Mouse (Mus musculus): ENCODE measurements at regions not wholly inside any gene's neighbourhood (a gene's known extent, or its start where the extent isn't known, plus 50 kb on each side); places are given as distances from the start of the nearest gene placed in this dataset.

DNA sequence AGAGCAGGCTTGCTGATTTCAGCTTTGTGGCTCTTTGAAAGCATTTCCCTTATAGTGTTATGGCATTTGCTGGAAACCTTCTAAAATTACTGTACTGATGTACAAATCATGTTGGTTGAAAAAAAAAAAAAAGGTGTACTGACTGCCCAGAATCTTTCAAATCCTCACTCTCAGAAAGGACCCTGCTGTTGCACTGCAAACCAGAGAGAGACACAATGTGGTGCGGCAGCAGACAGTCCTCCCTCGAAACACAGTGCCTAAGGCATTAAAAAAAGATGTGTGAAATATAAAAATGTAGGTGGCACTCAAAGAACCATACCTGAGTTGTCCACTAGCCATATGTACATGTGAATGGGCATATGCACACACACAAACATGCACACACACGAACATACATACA is 128.3 kb downstream of the Actr3 start:
- in situ Hi-C loops (cut with MboI, MseI), result no loop called here

DNA sequence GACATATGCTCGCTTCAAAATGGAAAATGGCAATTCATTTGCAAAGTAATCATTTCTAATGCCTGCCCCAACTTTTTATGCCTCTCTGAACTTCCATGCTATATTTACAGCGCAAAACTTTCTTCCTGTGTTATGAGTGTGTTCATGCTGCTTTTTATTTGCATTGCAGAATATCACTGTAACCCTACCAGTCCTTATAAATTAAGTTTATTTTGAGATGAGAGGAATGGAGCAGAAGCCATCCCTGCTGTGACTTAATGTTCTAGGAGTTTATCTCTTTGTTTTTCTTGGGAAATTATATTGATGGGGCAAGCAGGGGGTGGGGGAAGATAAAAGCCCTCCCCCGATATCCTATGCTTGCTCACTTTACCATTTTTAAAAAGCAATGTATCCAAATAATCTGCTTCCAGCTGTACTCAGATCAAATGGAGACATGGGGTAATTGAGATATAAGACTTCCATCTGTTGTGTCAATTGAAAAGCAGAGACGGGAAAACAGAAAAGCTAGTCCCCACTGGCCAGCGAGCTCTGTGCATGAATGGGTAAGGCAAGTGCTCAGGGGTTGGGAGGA is 136.9 kb downstream of the Actr3 start:
- in situ Hi-C loops (cut with MboI, MseI), result no loop called here

DNA sequence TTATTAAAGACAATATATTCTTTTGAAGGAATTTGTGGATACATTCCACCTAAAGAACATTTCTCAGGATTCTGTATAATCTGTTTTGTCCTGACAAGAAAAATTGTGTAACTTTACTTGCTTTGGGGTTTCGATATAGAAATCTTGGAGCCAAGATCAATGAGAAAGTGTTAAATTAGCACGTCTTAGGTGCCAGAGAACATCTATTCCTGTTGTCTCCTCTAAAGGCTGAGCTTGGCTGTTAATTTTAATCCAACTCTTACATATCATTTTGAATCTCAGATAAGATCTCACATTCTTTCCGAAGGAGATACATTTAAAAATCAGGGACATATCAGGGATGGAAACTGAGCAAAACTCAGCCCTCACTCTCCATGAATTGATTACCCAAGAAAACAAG is 139.9 kb downstream of the Actr3 start:
- in situ Hi-C loops (cut with MboI, MseI), result no loop called here

DNA sequence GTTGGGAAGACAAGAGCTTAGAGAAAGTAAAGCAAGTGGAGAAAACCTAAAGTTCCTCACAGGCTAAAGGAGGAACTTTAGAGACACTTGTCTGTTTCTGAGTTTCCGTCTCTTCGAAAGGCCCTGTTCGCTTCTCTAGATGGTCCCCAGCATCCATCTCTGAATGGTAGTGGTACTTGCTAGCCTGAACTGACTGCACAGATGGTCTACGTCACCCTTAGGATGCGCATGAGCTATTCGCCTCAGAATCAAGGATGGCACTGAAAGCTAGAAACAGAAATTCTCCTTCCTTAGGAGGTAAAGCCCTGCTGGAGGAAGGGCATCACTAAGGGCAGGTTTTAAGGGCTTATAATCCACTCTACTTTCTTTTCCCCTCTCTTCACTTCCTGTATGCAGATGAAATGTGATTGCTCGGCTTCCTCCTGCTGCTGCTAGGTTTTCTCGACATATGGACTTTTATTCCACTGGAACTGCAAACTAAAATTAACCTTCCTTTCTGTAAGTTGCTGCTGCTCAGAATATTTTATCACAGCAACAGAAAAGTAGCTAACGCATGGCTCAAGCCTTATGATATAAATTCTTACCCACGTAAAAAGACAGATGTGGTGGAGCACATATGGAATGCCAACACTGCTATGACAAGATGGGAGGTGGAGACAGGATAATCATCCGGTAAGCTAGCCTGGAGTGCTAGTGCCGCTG is 145.1 kb downstream of the Actr3 start:
- in situ Hi-C loops (cut with MboI, MseI), result no loop called here

DNA sequence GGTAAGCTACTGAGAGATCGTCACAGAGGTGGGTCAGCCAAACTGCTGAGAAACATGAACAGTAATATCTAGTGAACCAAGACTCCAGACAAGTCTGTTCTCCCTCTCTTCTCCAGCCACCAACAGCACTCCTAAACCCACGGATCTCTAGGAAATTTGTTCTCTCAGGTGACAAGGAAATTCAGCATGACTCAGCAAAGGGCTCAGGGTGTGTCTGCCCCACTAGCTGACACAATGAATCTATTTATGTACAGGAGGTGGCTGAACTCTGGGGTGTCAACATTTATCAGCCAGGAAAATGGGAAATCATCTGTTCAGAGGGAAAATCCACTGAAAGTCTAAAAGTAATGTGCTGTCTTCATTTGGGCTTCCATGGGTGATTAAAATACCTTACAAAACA is 149.2 kb downstream of the Actr3 start:
- in situ Hi-C loops (cut with MboI, MseI), result no loop called here

DNA sequence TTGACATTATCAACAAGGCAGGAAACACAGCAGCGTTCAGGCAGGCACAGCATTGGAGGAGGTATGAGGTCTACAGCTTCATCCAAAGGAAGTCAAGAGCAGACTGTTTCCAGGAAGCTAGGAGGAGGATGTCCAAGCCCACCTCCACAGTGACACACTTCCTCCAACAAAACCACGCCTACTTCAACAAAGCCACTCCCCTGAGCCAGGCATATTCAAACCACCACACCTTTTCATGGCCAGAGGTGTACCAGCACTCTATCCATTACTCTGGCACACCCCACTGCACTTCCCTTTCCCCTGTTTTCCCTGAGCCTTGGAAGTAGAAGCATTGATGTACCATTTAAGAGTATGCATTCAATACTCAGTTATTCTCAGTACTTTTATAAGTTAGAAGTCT is 150.8 kb downstream of the Actr3 start:
- in situ Hi-C loops (cut with MboI, MseI), result no loop called here

DNA sequence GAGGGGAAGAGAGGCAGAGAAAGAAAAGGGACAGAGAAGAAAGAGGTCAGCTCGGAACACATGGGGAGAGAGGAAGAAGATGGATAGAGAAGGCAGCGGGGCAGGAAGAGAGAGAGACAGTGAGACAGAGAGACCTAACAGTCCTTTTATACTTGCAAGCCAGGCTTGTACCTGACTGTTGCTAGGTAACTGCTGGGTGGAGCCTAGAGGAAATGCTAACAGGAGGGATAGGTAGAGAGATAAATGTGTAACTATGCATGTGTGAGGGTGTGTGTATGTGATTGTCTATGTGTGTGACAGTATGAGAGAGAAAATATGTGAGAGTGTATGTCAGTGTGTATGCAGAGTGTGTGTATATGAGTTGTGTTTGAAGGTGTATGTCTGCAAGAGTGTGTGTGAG is 161.8 kb downstream of the Actr3 start:
- in situ Hi-C loops (cut with MboI, MseI), result no loop called here

DNA sequence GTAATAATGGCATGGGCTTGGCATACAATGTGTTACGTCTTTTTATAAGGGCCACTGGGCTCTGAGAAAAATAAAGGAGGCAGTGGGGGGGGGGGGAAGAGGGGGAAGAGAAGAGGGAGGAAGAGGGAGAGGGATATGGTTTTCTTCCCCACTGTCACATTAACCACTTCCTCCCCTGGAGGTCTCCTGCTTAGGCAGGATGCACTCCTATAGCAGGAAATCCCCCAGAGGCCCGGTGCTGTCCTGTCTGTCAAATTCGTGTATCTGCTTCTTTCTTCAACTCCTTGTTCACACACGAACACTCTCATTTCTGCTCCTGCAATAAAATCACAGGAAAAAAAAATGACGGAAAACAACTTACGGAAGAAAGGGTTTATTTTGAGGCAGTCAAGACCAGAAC is 171.8 kb downstream of the Actr3 start:
- in situ Hi-C loops (cut with MboI, MseI), result no loop called here

DNA sequence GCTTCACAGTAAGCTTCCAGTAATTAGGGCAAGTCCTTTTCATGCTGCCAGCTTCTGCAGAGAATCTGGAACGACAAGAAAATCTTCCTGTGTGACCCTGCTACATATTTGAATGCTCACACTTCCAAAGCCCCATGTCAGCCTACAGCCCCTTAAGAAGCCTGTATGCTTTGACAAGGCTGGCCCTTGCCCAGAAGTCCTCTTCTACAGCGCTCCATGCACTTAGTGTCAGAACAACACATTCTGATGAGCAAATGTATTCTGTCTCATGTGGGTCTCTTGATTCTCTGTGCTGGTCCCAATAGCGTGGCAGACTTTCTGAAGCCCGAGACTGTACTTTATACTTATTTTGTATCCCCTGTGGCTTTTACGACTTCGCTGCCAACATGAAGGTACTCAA is 172.5 kb downstream of the Actr3 start:
- in situ Hi-C loops (cut with MboI, MseI), result no loop called here

DNA sequence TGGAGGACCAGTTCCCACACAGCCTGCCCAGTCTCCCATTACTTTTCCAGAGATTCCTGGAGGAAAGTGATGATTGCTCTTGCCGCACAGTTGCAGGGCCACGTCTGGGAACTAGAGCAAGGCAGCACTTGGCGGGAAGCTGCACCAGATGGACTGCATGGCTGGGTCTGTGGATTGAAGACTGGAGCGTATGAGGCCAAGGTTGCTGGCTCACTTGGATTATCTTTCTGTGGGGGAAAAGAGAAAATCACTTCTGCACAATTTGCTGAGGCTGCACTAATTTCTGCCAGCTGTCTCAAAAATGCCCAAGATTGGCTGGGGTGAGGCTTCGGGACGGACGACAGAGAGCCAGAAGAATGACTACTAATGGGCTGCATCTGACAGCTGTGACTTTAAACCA is 193.2 kb downstream of the Actr3 start:
- in situ Hi-C loops (cut with MboI, MseI), result no loop called here

DNA sequence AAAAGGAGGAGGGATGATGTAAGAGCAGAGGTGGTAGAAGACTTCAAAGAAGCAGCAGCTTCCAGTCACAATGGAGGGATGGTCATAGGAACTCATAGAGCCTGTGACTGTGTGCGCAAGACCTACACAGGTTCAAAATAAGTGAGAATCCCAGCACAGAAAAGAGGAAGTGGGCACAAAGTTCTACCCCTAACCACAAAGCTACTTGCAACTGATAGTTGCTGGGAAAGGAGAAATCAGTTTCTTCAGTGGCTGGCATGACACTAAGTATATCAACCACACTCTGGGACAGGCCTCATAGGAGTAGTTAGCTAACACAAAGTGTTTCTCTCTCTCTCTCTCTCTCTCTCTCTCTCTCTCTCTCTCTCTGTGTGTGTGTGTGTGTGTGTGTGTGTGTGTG is 193.8 kb downstream of the Actr3 start:
- in situ Hi-C loops (cut with MboI, MseI), result no loop called here

DNA sequence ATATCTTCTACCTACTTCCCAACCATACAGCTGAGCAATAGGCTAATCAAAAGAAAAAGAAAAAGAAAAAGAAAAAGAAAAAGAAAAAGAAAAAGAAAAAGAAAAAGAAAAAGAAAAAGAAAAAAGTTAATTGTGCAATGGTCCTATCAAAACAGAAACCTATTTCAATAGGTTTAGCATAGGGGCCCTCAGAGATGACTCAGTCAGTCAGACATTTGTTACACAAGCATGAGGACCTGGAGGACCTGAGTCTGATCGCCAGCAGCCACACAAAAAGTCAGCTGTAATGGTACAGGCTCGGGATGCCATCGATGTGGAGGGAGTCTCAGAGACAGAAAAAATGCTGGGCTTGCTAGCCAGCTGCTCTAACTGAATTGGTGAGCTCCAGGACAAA is 197.9 kb downstream of the Actr3 start:
- in situ Hi-C loops (cut with MboI, MseI), result no loop called here

DNA sequence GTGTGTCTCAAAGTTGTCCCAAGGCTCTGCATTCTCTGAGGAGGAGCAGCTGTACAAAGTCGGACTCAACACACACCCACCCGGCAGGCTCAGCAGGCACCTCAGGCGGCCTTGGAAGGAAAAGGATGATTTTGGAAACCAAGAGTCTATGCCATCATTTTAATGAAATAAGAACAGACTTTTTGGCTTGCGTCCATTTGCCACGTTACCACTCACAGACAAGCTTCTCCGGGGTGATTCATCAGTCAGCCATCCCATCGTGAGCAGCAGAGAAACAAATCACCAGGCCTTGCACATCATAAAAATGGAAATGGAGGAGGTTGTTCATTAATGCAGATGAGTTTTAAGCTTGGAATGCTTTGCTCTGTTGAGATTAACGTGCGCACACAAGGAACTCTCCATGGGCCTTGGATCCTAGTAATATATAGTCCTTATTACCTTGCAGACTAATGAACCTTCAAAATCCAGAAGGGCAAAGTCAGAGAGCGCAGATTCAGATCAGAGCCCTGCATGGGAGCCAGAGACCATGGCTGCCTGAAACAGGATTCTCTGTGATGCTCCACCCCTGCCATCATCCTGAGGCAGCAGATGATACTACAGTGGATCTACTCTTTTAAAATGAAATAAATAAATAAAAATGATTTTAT is 198.5 kb downstream of the Actr3 start:
- in situ Hi-C loops (cut with MboI, MseI), result no loop called here

DNA sequence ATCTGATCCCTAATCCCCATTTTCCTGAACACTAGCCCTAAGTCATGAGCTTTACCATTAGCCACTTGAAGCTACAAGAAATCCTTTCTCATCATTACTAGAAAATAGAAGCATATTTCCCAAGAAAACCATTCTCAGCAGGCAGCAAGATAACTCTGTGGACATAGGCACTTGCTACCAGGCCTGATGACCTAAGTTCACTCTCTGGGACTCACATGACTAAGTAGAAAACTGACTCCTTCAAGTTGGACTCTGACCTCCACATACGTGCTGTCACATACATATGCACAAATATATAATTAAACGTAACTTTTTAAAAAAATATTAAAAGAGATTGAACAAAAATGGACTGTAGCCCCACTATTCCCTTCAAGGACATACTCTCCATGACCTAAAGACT is 200.8 kb downstream of the Actr3 start:
- in situ Hi-C loops (cut with MboI, MseI), result no loop called here

DNA sequence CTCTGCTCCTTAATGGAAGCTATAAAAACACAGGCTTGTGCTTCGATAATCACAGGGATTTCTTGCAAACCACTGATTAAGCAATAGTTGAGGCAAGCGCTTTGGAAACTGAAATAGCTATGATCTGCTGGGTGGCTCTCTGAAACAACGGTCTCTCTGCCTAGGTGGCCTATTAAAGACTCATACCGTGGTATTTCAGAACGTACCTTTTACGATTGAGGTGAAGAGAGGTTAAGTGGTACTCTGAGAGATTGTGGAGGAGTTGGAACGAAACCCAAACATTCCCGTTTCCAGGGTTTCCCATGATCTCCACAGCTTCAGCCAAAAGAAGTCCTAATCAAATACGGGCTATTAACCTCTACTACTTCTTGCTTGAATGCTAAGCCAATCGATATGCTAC is 212.2 kb downstream of the Actr3 start:
- in situ Hi-C loops (cut with MboI, MseI), result no loop called here

DNA sequence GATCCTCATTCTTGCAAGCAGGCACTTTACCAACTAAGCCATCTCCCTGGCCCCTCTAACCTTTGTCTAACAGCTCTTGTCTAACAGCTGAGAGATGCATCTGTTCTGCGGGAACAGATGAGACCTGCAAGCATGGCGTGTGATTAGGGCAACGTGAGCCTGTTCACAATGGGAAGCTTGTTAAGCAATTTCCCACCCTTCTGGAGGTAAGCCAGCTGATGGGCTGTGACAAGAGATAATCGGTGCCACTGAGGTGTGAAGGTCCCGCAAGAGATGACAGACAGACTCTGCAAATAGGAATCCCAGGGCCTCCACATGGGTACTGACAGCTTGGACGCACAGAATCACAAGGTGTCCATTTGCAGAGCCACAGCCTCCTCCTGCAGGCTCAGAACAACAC is 219.3 kb downstream of the Actr3 start:
- in situ Hi-C loops (cut with MboI, MseI), result no loop called here

DNA sequence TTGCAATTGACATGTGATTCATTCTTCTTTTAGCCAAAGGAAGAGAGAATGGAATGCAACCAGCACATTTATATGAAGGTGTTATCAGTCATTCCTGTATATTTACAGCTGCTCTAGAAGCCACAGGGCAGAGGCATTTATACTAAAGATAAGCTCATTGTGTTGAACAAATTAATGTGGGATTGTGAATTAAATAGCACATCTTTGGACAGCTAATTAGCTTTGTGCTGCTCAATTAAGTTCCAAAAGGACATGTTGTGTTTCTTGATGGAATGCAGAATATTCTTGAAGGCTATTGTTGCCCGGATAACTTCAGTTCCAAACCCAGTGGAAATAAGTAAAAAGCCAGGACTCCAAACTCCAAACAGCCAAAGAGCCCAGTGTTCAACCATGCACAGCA is 248.4 kb downstream of the Actr3 start:
- in situ Hi-C loops (cut with MboI, MseI), result no loop called here

DNA sequence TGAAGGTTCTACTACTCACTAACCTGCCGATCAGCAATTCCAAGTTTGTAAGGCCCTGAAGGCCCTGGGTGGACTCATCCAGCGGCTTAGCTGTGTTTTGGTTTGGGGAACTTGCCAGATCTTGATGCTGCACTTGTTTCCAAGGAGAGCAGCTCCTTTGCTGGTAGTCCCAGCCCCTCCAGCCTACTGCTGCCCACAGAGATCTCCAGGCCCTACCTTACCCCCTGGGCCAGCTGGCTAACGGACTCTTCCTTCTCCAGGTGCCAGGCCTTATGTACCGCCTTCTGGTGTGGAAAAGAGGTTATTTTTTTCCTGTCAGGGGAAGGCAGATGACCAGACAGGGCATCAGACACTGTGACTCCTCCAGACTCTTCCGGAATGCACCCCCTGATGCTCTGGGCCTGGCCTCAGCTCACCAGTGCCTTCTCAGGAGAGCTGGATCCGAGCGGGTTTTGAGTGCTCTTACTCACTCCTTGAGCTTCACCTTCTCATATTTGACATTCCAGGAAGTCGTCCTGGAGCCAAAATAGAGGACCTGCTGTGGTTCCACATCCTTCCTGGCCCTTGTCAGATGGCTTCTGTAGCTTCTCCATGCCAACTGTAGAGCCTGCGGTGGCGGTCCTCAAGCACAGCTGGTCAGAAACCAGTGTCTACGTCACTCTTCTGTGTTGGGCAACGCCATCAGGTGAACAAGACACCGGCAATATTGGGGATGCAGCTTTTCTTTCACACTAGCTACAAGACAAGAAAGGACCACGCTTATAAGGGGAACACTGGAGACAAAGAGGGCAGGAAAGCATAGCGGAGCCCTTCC is 259.2 kb downstream of the Actr3 start:
- in situ Hi-C loops (cut with MboI, MseI), result no loop called here

DNA sequence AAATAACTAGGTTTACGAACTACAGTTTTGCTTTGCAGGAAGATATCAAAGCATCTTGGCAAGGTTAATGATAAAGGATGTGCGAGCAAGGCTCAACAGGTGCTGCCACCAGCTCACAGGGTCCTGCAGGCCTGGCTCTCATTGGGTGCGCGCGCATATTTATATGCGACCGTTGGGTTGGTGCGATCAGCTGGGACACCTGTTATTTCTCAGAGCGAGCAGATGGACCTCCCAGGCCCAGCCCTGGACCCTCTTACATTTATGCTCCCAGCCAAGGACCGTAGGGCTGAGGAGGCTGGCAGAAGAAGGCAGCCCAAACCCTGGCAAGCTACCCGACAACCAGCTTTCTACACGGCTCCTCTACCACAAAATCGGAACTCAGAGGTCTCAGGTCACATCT is 260.8 kb downstream of the Actr3 start:
- in situ Hi-C loops (cut with MboI, MseI), result no loop called here

DNA sequence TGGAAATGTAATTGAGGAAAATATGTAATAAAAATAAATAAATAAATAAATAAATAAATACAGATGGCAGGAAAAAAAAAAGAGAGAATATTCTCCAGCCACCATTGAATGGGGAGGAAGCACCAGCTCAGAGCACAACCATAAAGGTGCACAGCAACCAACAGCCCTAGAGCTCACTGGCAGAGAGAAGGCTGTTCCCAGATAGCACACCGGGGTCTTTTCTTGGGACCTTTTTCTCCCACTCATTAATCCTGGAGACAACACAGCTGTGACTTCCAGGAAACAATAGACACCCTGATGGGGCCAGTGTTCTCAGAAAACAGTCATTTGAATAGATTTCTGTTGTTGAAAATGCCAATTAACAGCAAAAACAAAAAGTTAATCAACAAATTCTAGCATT is 263.1 kb downstream of the Actr3 start:
- in situ Hi-C loops (cut with MboI, MseI), result no loop called here

DNA sequence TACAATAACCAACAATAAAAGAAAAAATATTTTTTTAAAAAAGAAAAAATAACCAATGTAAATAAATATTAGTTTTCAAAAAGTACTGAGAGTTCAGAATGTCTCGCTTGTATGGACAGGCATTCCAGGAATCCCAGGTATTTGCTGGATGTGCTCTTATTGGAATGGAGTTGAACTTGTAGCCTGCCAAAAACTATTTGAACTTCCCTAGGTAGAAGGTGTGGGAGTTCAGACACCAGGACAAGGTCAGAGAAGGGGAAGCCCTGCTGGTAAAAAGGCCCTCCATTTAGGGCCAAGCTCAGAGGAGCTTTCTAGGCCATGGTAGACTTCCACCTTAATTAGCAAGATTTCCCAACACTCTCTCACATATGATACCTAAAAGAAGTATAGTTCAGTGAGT is 270.3 kb downstream of the Actr3 start:
- in situ Hi-C loops (cut with MboI, MseI), result loop anchor here in 1 of 2 experiments (5.0 kb wide), 1 partner anchor 53 kb away; no protein-coding TSS in a partner anchor

DNA sequence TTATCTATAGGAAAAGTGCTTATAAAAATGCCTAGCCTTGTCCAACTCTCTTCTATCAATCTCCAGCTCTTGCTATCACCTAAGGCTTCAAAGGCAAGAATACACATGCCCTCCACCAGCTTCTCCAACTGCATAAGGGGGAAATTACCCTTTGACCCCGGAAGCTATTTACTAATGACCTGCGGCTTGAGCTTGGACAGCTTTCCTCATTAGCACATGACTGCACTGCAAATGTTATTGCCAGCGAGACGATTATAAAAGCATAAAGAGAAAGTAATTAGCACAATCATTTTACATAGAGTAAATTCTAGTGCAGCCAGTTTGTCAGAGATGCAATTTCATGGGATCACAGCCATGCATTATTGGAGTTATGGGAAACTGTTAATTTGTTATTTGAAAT is 277.0 kb downstream of the Actr3 start:
- in situ Hi-C loops (cut with MboI, MseI), result no loop called here

DNA sequence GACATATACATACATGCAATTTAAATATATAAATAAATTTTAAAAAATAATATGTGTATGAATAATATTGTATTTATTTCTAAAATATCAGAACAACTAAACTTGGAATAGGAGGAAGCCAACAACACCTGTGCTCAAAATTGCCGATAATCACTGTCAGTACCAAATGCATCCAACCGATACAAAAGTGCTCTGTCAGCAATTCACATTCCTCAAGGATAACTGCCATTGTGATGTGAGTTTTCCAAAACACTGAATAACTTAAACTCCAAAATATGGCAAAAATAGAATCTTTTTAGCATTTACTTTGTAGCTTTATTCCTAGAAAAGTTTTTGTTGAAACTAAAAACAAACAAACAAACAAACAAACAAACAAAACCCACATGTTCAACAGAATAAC is 279.4 kb downstream of the Actr3 start:
- in situ Hi-C loops (cut with MboI, MseI), result no loop called here
